Mouse (Mus musculus) layer of hippocampus, postnatal 14 days (tissue): Measurements from ENCODE around the gene 1700061G19Rik. TPM values are rescaled to one million over a fixed set of nuclear protein-coding genes. Genes with fewer than 3 reads are reported as not detected.

Experiments used
- DNase-seq, 2 experiments: peaks; one replicate each; pipeline ENCODE4 v3.0.0; 2021 to 2022; ENCODE audit warnings: low spot score in 2 of 2, mixed read lengths in 1 of 2
- long read RNA-seq, 2 experiments: library from polyadenylated mRNA; stranded (forward); transcript quantifications; one replicate each; pipeline ENCODE4 v2.0.0; 2021
- total RNA-seq, 2 experiments: library from RNA; stranded (reverse); gene quantifications; 2 replicates each; pipeline ENCODE4 v1.2.3; 2021

The 1700061G19Rik gene
- total RNA-seq, result under 1 TPM; 0.24 to 0.28 TPM
- long read RNA-seq, experiment 1, partial matches to known transcripts, result 0 of 14 reads
- long read RNA-seq, experiment 1, other reads (novel, unspliced or antisense), result 14 of 14 reads
- long read RNA-seq, experiment 2, partial matches to known transcripts, result 0 of 21 reads
- long read RNA-seq, experiment 2, other reads (novel, unspliced or antisense), result 21 of 21 reads

DNA sequence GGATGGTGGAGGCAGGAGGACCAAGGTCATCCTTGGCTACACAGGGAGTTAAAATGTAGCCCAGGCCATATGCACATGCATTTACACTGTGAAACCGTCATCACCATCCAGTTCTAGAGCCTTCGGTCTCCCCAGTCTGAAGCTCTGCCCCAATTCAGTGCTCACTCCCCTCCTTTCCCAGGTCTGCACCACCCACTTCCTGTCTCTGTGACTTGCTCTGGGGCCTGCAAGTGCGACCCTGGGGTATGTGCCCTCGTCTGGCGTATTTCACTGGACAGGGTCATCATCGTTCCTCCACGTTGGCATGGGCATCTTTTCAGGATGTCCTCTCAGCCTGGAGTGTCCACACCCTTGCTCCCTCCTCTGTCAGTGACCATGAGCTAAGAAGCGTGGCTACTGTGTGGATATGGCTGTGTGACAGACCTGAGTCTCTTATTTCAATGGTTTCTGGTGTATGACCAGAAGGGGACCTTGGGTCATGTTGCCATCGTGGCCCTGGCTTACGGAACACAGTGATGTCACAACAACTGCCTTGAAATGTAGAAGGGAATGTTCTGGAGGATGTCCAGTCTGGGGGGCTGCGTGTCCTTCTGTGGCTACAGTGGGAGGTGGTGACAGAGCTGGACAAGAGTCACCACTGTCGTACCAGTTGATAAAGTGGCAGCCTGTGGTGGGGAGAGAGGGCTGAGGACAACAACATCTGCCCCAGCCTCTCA is at the start of gene 1700061G19Rik:
TSS of gene 1700061G19Rik (plus strand) at position 542 of the 716 bp plus-strand sequence.
- DNase-seq, result no peak

DNA sequence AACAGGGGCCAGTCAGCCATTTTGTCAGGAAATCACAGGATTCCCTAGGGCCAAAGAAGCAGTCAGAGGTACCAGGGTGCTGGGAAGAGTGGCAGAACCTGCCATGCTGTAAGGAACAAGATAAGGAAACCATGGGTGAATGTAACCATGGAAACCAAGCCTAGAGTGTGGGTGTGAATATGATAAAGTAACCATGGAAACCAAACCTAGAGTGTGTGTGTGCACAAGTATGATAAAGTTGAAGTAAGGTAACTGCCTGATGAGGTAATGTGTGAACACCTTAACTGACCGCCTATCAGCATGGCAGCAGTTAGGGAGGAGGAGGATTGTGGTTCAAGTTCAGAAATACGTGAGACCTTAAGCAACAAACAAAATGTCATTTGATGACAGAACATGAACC is 48.6 kb upstream of the 1700061G19Rik start:
- no peak for DNase-seq

DNA sequence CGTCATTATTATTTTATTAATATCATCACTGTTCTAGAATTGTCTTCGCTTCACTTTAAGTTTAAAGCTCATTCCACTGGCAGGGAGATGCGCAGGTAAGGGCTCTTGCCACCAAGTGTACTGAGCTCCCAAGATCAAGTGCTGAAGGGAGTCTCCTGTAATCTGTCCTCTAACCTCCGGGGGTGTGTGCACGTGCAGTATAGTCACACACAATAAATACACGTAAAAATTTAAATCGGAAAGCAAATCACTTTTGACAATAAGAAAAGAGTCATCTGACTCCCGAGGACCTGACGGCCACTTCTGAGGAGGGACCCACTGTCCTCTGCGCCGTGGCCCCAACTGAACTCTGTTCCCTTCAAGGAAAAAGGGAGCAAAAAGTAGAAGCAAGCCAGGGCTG is 46.1 kb upstream of the 1700061G19Rik start:
- no peak for DNase-seq

DNA sequence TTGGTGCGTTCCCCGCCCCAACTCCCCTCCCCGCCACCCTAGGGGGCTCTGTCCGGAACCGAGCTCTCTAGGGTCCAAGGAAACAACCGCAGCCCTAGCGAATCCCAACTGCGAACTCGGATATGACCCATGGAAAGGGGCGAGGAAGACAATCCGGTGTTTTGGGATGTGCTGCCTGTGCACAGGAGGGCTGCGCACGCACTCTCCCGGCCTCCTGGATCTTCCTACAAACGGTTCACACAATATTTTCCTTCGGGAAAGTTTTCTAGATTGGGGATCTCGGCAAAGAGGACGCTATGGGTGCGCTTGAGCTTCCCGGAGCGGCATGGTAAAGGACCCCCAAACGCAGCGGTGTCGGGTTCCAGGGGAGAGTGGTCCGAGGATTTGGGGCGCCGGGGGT is 45.5 kb upstream of the 1700061G19Rik start:
- no peak for DNase-seq

DNA sequence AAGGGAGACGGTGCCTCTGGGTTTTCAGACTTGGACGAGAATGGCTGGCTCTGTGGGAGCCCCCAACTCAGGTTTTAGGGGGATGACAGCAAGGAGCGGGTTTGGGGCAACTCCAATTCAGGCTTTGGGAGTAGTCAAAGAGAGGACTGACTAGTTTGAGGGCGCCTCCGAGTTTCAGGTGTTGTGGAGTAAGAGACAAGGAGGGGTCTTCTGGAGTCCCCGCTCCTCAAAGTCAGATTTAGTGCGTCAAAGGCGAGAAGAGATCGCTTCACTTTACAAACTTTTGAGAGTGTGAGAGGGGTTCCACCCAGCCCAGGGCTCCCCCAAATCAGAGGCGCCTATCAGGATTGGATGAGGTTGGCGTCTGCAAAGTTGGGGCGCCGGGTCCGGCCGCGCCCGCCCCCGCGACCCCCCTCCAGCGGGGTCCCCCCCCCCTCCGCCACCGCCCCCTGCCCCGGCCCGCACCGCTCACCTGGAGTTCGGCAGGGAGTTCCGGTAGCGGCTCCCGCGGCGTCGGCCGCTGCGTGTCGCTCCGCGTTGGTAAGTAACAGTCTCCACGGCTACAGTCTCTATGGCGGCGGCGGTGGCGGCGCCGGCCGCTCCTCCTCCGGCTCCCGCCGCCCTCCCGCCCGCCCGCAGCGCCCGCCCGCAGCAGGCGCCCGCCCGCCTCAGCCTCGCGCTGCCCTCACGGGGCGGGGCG is 44.7 kb upstream of the 1700061G19Rik start, which contains the start of gene Rfx2:
TSS of gene Rfx2 (minus strand) at position 603 of the 700 bp plus-strand sequence.
- no peak for DNase-seq

DNA sequence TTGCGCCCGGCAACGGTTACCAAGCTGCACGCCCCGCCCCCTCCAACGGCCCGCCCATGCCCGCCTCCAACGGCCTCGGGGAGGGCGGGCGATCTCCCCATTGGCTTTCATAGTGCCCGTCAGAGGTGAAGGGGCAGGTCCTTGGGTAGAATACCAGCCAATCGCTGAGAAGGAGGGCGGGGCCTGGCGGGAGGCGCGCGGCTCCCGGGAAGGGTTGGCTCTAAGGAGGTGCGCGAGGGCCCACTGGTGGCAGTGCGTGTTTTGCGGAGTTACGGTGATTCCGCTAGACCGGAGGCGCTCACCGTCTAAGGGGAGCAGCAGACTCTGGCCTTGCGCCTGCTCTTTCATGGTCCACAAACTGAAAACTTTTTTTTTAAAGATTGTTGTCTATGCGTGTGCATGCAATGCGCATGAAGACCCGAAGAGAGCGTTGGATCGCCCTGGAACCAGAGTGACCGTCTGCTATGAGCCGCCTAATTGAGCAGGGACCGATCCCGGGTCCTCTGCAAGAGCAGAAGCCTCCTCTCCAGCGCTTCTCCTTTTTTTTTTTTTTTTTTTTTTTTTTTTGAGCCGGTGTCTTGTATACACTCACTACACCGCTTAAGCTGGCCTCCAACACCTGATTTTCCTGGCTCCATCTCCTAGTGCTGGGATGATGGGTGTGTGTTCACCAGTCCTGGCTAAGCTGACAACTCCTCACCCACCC is 44.0 kb upstream of the 1700061G19Rik start:
- peak; percentile 95 to 99 for DNase-seq

DNA sequence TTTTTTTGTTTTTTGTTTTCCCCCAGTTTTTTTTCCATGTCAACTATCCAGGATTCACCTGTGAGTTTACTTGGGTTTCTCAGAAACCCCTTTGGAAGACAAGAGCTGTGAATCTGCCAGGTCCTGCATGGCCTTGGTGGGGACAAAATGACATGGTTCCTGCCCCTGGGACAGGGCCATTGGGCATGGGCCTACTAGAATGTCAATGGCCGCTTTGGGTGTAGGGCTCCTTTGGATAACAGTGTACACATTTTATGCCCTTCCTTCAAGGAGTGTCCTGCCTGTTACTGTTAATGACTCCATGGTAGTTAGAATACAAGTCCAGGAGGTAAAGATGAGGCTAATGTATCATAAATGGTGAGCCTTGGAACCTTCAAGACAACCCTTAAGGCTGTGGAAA is 42.4 kb upstream of the 1700061G19Rik start:
- DNase-seq, result no peak

DNA sequence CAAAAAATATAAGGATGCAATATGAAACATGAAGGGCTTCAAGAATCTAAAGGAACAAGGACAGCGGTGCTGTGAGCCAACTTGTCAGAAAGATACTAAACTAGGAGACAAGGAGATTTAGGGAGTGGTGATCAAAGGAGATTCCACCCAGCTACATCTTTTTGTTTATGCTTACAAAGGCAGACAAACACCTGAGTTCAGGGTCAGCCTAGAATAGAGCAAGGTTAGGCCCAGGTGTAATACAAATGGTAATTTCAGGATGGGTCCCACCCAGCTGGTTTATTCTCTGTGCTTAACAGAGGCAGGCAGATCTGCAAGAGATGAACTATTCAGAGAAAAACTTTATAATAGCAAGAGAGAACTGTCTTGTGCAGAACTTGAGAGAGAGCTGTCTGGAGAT is 41.9 kb upstream of the 1700061G19Rik start:
- DNase-seq, result no peak

DNA sequence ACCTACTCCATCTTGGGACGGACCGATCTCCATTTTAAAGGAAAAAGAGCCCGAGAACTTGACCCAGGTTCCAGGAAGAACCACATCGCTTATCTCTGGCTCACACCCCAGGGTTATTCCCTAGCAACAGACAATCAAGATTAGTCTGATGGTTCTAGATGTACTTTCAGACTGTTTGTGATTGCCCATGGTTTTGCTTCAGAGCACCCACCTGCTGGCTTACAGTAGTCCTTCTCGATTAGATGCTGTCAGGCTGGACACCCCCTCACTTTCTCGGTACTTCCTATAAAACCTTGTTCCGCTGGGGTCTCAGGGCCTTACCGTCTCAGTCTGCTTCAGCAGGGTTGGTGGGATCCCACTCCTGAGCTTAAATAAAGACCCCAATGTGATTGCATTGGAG is 38.9 kb upstream of the 1700061G19Rik start:
- DNase-seq, result no peak

DNA sequence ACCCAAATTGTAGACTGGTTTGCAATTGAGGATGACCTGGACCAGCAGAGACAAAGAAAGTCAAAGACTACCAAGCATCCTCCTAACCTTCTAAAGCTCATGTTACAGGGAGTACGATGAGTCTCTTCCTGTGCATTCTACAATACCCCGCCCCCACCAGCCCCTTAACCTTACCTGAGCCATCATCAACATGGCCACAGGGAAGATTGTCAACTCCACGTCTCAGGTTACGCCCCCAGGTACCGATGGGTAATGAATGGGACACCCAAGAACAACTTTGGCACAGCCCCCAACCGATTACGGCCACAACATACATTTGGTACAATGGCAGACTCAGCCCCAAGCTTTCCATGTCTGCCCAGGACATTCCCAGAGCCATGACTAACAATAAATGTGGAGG is 34.8 kb upstream of the 1700061G19Rik start:
- DNase-seq, result no peak

DNA sequence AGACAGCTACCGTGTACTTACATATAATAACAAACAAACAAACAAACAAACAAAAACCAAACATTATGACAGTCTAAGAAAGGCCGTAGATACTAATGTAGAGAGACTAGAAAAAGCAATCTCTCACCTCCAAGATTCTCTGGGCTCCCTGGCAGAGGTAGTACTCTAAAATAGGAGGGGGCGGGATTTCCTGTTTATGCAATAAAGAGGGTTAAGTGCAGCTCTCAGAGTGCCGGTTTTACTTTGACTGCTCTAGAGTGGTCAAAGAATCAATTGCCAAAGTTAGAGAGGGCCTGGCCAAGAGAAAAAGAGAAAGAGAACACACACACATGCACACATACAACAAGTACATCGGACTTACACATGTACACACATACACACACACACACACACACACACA is 33.1 kb upstream of the 1700061G19Rik start:
- no peak for DNase-seq

DNA sequence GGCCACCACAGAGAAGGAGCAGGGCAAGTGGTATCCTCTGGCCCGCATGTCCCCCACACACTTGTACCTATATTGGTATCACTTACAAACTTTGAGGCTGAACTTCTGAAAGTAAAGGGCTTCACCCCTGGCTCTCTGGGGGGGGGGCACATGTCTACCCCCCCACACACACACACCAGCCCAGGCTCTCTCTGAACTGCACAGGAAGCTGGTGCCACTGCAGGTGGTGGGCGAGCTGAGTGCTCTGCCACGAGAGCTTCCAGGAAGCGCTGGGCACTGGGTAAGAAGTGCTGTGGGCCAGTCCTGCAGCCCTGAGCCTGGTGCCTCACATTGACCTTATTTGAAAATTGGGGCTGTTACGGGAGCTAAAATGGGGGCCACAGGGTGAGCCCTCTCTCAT is 31.6 kb upstream of the 1700061G19Rik start:
- DNase-seq, result no peak

DNA sequence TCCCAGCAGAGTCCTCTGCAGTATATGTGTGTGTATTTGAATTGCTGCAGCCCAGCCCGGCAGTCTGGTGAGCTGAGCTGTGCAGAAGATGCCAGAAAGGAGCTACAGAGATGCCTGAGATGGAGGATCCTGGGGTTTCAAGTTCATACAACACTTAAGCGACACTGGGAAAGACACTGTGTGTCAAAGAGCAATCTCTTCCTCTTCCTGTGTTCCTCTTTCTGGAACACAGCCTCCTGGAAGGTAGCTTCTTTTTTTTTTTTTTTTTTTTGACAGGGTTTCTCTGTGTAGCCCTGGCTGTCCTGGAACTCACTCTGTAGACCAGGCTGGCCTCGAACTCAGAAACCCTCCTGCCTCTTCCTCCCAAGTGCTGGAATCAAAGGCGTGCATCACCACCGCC is 26.5 kb upstream of the 1700061G19Rik start:
- no peak for DNase-seq

DNA sequence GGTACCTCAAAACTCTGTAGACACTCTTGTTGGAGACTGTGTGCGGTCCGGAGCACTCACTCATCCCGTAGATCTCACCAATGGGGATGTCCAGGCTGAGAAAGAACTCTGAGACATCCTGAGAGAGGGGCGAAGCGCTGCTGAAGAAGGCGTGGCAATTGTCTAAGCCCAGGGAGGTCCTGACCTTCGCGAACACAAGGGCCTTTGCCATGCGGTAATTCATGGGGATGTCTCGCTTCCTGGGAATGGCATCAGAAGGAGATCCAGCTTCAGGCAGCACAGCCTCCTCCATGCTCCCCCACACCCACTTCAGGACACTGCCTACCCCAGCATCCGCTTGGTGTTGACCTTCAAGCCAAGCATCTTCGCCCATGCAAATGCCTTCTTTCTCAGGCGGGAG is 25.6 kb upstream of the 1700061G19Rik start:
- no peak for DNase-seq

DNA sequence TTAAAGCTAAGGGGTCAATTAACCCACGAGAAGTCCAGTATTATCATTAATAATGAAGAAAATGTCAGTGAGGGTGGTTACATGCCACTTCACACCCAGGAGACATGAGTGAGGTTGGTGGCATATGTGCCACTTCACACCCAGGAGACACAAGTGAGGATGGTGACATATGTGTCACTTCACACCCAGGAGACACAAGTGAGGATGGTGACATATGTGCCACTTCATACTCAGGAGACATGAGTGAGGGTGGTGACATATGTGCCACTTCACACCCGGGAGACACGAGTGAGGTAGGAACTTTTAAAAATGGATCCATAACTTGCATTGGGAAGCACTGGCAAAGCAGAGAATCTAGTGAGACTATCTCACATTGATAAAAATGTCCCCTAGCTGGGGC is 24.1 kb upstream of the 1700061G19Rik start:
- no peak for DNase-seq

DNA sequence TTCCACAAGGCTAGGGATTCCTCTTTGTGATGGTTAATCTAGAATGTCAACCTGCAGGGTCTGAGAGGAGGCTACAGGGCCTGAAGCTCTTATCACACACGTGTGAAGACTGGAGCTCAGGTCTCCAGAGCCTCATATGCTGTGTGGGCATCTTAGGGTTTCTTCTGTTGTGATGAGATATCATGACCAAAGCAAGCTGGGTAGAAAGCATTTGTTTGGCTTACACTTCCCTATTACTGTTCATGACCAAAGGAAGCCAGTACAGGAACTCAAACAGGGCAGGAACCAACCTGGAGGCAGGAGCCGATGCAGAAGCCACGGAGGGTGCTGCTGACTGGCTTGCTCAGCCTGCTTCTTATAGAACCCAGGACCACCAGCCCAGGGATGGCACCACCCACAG is 19.9 kb upstream of the 1700061G19Rik start:
- DNase-seq, result no peak

DNA sequence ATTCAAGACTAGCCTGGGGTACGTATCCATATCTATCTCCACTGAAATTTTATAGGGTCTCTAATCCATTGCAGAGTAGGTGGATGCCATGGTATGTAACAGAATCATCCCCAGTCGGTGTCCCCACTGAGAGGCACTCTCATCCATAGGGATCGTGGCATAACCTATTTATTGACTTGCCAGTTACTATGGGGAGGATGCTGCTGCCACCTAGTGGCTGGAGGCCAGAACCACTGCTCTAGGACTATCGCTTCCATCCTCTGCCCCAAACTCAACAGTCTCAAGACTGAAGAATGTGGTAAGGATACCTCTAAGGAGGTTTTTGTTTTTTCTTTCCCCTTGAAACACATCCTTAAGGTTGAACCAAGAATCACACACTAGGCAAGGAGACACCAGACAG is 17.1 kb upstream of the 1700061G19Rik start:
- DNase-seq, result peak in 1 of 2 experiments; percentile 37

DNA sequence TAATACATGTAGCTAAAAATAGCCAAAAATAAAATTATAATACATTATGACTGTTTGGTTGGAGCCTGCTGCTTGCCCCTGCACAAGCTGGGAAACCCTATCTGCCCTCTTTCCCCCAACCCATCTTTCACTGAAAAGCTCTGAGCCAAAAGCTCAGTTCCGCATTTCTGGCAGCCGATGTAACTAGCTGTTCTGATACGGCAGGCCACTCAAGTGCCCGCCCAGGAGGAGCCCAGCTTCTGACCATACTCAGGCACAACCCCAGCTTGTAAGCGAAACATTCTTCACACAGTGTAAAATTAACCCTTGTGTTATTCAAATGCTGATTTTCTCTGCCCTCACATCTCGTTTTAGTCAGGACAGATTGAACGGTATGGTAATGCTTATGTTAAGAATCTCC is 16.4 kb upstream of the 1700061G19Rik start:
- DNase-seq, result no peak

DNA sequence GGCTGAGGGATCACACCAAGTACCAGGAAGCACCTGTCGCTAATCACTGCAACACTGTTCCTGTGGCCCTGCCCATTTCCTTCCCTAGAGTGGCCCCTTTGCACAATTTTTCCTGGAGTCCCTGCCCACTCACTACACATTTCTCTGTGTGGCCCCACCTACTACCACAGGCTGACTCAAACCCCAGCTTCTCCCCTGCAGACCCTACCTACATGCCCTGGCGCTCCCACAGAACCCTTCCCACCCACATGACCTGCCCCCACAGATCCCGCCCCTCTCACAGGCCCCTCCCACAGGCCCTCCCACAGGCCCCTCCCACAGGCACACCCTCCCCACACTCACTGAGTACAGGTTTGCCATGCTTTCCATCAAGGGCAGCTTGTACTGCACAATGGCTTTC is 14.1 kb upstream of the 1700061G19Rik start:
- DNase-seq, result no peak

DNA sequence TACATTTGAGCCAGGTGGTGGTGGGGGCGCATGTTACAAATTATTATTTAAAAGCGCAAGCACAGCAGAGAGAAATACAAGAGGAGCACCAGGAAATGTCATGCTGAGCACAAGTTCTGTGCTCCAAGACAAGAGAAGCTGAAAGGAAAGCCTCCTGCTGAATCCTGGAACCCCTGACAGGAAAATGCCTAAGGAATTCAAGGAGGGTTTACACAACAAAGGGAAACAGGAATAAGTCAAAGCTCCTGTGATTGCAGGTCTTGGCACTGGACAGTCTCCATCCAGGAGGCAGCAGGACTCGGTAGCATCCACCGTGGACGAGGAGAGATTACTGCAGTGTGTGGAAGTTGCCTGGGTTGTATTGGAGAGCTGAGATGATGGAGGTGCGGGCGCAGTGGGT is 9.2 kb upstream of the 1700061G19Rik start:
- DNase-seq, result no peak

DNA sequence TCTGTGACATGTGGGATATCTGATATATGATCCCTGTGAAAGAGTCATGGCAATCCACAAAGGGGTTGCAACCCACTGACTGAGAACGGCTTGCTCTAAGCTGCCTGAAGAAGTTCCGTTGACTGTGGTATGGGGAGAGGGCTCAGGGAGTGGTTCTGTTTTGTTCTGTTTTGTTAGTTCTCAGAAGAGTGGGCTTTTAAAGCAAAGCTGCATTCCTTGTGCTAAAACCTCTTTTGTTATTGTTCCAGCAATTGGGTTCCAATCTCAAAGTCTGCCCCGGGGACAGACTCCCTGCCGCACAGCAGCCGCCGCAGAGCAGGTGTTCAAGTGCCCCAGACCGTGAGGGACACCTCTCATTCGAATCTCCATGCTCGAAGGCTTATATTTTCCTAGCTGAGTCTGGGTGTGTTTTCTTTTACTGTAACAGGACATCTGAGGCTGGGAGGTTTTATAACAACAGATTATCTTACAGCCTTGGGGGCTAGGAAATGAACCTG is 5.7 kb upstream of the 1700061G19Rik start:
- no peak for DNase-seq
